Mouse (Mus musculus): ENCODE data around the gene Rp2. TPM values are rescaled to one million over a fixed set of nuclear protein-coding genes. Genes with fewer than 3 reads are reported as not detected.
A peak's percentile ranks its signal among the peaks of the same experiment; 100 is the strongest.
"Not testable (repeated sequence)": the region's sequence is repeated elsewhere in the genome, so short reads cannot be mapped to it uniquely, and the experiment has no call there.

The Rp2 gene
- 8.2 and 8.4 TPM in 2 replicates for polyA plus RNA-seq (2012; rRNA removed)

DNA sequence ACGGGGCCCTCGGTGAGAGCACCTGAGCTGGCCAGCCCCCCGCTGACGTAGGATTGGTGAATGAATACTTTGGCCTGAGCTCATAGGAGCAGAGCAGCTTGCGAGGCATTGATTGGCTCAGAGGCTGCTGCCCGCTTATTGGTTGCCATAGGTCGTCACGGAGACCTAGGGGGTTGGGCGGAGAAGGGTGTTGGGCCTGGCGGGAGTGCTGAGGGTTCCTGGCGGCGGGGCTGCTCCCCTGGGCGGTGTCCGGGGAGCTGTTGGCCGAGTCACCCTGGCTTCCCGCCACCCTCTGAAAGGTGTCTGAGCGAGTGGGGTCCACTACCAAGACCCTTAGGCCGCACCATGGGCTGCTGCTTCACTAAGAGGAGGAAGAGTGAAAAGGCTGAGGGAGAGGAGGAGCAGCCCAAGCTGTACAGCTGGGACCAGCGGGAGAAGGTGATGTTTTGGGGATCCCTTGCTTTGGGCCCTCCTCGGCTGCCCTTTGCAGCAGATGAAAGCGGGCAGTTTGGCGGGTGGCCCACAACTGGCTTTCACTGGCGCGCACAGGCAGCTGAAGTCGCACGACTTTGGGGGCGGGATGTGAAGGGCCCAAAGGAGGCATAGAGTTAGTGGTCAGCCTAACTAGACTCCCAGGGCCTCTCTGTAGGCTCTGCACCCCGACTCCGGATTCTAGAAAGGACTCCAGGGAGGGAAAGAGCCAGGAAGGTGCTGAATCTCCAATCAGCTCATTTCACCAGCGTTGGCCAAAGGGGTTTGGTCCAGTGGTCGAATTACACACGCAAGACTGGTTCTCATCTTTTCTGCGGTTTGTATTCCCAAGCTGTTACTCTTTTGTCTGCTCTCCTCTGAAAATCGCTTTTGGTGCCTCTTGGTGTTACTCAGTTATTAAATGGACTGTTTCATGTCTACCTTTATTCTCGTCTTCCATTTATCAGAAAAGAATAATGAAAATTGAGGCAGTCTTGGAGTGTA is at the start of gene Rp2:
Gene Rp2 (plus strand): TSS at position 91 of the 975 bp plus-strand sequence.
- no peak within 1 kb of the TSS for H3K27ac ChIP-seq (ENCODE audit: insufficient read depth, low read length)
- TF ChIP-seq POLR2A (IDR thresholded peaks at IDR 0.05; ENCODE audit: extremely low read depth, insufficient read depth, low read length) (peak; percentile 55; the same call in 1 of the 2 replicates), CTCF (IDR thresholded peaks at IDR 0.05; ENCODE audit: extremely low read depth, insufficient read depth, low read length) (no peak)
- peak within 1 kb of the TSS; percentile 66 for H3K4me3 ChIP-seq (ENCODE audit: insufficient read depth, low read length)
- no peaks in the 10 kb centered on the region for H3K4me1 ChIP-seq (ENCODE audit: control insufficient read depth, insufficient read depth, low read length)

DNA sequence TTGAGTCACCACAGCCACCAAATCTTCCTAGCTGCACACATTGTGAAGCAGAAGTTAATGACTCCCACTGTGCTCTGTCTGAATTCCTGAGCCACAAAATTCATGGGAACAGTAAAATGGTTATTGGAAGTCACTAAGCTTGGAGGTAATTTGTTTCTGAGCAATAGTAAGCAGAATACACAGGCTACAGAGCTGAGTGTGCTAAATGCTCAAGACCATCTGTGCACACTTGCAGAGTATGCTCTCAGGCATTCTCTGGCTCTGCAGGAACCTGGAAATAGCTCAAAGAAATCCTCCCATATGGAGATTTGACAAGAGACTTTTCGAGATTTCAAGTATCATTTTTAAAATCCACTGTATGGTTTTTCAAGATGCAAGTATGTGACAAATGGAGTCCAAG is 31.5 kb upstream of the Rp2 start:
- H3K4me1 ChIP-seq (ENCODE audit: control insufficient read depth, insufficient read depth, low read length), result no peaks in the 10 kb centered on the region
- H3K4me3 ChIP-seq (ENCODE audit: insufficient read depth, low read length), result no peak overlapping the region
- no peak overlapping the region for H3K27ac ChIP-seq (ENCODE audit: insufficient read depth, low read length)
- no peak for TF ChIP-seq POLR2A (IDR thresholded peaks at IDR 0.05; ENCODE audit: extremely low read depth, insufficient read depth, low read length)
- TF ChIP-seq CTCF (IDR thresholded peaks at IDR 0.05; ENCODE audit: extremely low read depth, insufficient read depth, low read length), result no peak

DNA sequence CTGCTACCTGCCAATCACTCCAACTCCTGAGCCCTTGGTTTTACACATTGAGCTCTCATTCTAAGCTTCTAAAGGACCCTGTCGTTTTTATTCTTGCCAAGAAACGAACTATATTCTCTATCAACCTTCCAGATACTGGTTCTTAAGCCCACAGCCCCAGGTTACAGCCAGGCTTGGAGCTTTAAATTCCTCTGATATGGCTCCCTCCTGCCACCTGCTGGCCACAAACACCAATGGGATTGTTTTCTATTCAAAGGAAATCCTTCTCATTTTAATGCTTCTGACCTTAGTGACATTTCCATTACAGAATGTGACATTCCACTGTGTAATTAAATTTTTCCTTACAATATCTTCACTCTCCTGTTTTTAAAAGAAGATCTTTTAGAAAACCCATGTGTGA is 28.6 kb upstream of the Rp2 start:
- Histone ChIP-seq H3K4me1 (ENCODE audit: control insufficient read depth, insufficient read depth, low read length) (no peaks in the 10 kb centered on the region), H3K4me3 (ENCODE audit: insufficient read depth, low read length) (no peak overlapping the region), H3K27ac (ENCODE audit: insufficient read depth, low read length) (no peak overlapping the region)
- TF ChIP-seq POLR2A (IDR thresholded peaks at IDR 0.05; ENCODE audit: extremely low read depth, insufficient read depth, low read length) (no peak), CTCF (IDR thresholded peaks at IDR 0.05; ENCODE audit: extremely low read depth, insufficient read depth, low read length) (peak; percentile 47)

DNA sequence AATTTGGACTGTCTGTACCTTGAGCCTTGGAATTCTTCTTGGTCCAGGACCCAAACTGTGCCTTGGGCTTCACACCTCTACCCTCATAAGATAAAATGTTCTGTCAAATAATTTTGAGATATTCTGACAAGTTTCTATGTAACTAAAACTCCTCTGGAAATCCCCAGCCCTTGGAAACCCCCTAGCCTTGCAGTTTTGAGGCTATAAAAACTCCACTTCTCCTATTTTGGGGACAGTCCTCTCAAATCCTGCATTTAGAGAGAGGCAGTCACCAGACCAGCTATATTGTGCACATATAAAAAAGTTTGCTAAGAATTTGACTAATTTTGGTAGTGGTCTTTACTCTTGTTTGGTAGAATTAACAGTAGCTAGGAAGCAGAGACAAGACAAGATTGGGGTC is 19.3 kb upstream of the Rp2 start:
- no peak overlapping the region for H3K27ac ChIP-seq (ENCODE audit: insufficient read depth, low read length)
- no peak for TF ChIP-seq CTCF (IDR thresholded peaks at IDR 0.05; ENCODE audit: extremely low read depth, insufficient read depth, low read length)

DNA sequence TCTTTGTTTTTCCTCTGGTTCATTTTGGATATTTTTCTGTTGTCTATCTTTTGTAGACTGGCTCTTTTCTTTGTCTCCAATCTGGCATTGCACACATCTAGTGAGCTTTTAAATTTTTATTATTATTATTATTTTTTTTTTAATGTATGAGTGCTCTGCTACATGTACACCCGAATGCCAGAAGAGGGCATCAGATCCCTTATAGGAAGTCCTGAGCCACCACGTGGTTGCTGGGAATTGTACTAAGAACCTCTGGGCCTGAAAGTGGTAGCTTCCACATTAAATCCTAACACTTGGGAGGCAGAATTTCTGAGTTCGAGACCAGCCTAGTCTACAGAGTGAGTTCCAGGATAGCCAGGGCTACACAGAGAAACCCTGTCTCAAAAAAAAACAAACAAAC is 17.9 kb upstream of the Rp2 start:
- no peak for TF ChIP-seq CTCF (IDR thresholded peaks at IDR 0.05; ENCODE audit: extremely low read depth, insufficient read depth, low read length)
- no peak for TF ChIP-seq POLR2A (IDR thresholded peaks at IDR 0.05; ENCODE audit: extremely low read depth, insufficient read depth, low read length)
- H3K27ac ChIP-seq (ENCODE audit: insufficient read depth, low read length), result no peak overlapping the region
- H3K4me1 ChIP-seq (ENCODE audit: control insufficient read depth, insufficient read depth, low read length), result no peaks in the 10 kb centered on the region
- H3K4me3 ChIP-seq (ENCODE audit: insufficient read depth, low read length), result no peak overlapping the region

More for the DNA sequence above, 19.3 kb upstream of the Rp2 start:
- H3K4me3 ChIP-seq (ENCODE audit: insufficient read depth, low read length), result no peak overlapping the region
- H3K4me1 ChIP-seq (ENCODE audit: control insufficient read depth, insufficient read depth, low read length), result no peaks in the 10 kb centered on the region

DNA sequence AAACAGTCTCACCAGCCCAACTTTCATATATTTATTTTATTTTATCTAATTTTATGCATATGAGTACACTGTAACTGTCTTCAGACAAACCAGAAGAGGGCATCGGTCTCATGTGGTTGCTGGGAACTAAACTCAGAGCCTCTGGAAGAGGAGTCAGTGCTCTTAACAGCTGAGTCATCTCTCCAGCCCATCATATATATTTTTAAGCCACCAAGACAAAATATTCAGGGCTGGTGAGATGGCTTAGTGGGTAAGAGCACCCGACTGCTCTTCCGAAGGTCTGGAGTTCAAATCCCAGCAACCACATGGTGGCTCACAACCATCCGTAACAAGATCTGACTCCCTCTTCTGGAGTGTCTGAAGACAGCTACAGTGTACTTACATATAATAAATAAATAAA is 14.0 kb upstream of the Rp2 start:
- H3K27ac ChIP-seq (ENCODE audit: insufficient read depth, low read length); H3K4me3 ChIP-seq (ENCODE audit: insufficient read depth, low read length); H3K4me1 ChIP-seq (ENCODE audit: control insufficient read depth, insufficient read depth, low read length): not testable (repeated sequence)

DNA sequence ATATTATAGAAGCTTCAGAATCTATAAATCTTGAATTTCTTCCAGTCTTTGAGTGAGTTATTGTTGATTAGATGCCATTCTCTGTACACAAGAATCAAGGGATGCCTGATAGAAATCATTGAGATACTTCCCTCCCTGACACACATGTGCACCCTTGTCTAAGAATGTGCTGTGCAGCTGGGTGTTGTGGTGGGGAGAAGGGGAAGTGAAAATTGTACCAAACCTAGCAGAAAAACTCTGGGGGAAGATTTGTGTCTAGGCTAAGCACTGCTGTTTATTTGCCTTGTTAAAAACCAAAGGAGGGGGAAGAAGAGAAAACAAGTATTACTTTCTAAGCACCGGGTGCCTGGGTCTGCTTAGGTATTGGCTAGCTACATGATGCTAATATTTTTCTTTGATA is 9.0 kb upstream of the Rp2 start:
- Histone ChIP-seq H3K27ac (ENCODE audit: insufficient read depth, low read length) (no peak overlapping the region), H3K4me3 (ENCODE audit: insufficient read depth, low read length) (no peak overlapping the region), H3K4me1 (ENCODE audit: control insufficient read depth, insufficient read depth, low read length) (no peaks in the 10 kb centered on the region)
- TF ChIP-seq POLR2A (IDR thresholded peaks at IDR 0.05; ENCODE audit: extremely low read depth, insufficient read depth, low read length), result no peak
- no peak for TF ChIP-seq CTCF (IDR thresholded peaks at IDR 0.05; ENCODE audit: extremely low read depth, insufficient read depth, low read length)

DNA sequence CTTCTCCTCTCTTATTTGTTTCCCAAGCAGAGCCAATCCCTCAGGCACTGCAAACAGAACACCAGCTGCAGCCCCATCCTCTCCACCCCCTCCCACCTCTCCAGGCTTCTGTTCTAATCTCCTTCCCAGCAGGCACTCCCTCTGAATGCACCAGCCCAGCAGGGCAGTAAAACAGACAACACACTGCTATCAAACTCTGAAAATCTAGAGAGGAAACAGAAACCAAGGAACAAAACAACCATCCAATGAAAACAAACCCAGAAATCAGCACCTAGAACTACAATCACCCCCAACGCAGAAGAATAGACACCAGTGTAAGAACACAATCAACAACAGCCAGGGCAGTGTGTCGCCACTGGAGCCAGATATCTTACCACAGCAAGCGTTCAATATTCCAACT is 8.0 kb upstream of the Rp2 start:
- Histone ChIP-seq H3K4me1 (ENCODE audit: control insufficient read depth, insufficient read depth, low read length) (no peaks in the 10 kb centered on the region), H3K4me3 (ENCODE audit: insufficient read depth, low read length) (no peak overlapping the region), H3K27ac (ENCODE audit: insufficient read depth, low read length) (no peak overlapping the region)
- TF ChIP-seq POLR2A (IDR thresholded peaks at IDR 0.05; ENCODE audit: extremely low read depth, insufficient read depth, low read length) (no peak), CTCF (IDR thresholded peaks at IDR 0.05; ENCODE audit: extremely low read depth, insufficient read depth, low read length) (no peak)

DNA sequence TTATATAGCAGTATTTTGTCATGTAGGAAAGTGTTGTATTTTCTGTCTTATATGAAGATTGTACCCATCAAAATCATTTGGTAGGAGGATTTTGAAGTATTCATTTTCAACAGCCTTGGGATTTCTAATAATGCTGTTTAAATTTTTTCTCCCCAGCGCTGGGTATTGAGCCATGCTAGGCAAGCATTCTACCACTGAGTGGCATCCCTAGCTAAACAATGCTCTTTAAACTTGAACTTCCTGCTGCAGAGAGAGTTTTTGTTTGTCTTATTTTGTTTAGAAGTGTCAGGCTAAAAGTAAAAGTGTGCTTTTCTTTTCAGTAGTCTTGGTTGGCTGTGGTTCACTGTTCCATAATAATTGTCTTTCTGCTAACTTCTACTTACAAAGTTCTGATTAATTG is 1.8 kb downstream of the Rp2 start:
- Histone ChIP-seq H3K4me1 (ENCODE audit: control insufficient read depth, insufficient read depth, low read length) (no peaks in the 10 kb centered on the region), H3K27ac (ENCODE audit: insufficient read depth, low read length) (no peak overlapping the region), H3K4me3 (ENCODE audit: insufficient read depth, low read length) (no peak overlapping the region)
- no peak for TF ChIP-seq CTCF (IDR thresholded peaks at IDR 0.05; ENCODE audit: extremely low read depth, insufficient read depth, low read length)
- TF ChIP-seq POLR2A (IDR thresholded peaks at IDR 0.05; ENCODE audit: extremely low read depth, insufficient read depth, low read length), result no peak

DNA sequence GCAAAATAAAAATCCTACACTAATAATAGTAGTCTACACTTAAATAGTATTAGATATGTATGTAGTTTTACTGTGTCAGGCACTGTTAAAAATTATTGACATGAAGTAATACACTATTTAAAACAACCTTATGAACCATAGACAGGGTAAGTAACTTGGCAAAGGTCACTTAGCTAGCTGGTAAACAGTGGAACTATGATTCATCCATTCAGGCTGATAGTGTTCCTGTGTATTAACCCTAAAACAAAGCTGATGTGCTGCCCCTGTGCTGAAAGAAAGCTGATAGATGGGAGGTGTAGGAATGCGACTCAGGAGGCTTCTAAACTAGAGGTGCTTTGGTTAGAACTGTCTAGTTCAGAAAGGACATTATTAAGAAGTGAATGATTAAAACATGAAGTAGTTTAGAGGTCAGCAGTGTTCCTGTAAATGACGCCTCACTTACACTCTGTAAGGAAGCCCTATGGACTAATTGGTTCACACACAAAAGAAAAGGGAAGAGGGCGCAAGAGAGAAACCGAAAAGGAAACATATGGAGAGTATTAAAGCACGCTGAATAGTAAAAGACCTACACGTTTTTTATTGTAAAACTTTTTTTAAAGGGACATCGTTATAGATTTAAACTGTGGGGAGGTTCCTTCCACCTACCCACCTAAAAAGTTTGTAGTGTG is 15.2 kb downstream of the Rp2 start:
- H3K27ac ChIP-seq (ENCODE audit: insufficient read depth, low read length), result no peak overlapping the region
- H3K4me3 ChIP-seq (ENCODE audit: insufficient read depth, low read length), result no peak overlapping the region
- no peak for TF ChIP-seq CTCF (IDR thresholded peaks at IDR 0.05; ENCODE audit: extremely low read depth, insufficient read depth, low read length)
- TF ChIP-seq POLR2A (IDR thresholded peaks at IDR 0.05; ENCODE audit: extremely low read depth, insufficient read depth, low read length), result no peak
- no peaks in the 10 kb centered on the region for H3K4me1 ChIP-seq (ENCODE audit: control insufficient read depth, insufficient read depth, low read length)

Measured in cortical plate, adult 2 months (tissue).